Mouse (Mus musculus) G1E-ER4 (cell line): ENCODE results near the gene Col24a1. TPM values are rescaled to one million over a fixed set of nuclear protein-coding genes. Genes with fewer than 3 reads are reported as not detected.

ENCODE experiments used
- GATA1 ChIP-seq: IDR thresholded peaks from one replicate; pipeline ENCODE4 v1.8.0; 2012; ENCODE audit warnings: low read length, inconsistent platforms
- polyA plus RNA-seq: library from polyadenylated mRNA; stranded (reverse); fragments of >175 nt; gene quantifications from 2 replicates; pipeline ENCODE4 v1.2.3, GENCODE M21; 2012

Gene Col24a1
- polyA plus RNA-seq, 1 experiment = not detected

DNA sequence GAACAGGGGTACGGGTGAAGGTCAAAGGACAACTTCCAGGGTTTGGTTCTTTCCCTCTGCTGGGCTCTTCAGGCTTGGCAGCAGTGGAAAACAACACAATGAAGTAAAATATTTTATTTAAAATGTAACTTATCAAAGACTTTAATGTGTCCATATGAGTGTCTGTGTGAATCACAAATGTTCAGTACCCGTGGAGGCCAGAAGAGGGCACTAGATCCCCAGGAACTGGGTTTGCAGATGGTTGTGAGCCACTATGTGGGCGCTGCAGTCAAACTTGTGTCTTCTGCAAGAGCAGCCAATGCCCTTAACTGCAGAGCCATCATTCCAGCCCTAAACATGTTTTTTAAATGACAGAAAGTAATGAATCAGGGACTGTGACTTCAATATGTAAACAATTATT, 115.8 kb downstream of the Col24a1 start:
- no peak for TF ChIP-seq GATA1

DNA sequence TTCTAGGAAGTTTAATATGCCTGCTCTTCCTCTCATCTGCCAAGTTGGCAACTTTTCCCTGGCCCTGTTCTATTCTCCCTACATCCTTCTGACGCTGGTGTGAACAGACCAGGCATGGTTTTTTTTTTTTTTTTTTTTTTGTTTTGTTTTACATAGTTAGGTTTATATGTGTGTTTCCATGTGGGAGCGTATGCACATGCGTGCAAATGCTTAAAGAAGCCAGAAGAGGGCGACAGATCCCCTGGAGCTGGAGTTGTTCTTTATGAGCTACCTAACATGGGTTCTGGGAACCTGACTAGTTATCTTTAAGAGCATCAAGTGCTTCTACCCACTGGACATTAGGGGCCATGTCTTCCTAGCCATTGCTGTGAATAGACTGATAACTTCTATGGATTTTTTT, 119.9 kb downstream of the Col24a1 start:
- no peak for TF ChIP-seq GATA1

DNA sequence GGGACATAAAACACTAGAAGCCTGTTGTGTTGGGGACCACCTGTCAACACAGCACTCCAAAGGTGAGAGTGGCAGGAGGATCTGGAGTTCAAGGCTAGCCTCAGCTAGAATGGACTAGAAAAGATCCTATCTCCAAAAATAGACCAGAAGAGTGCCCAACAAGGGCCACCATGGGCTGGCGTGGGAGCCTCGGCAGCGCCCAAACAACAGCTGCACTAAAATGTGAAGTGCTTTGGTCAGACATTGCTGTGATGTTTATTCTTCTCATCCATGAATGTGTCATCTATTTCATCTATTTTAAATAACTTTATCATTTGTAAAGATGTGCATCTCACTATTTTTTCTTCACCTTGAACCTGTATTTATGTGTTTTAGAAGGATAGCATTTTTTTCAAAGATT, 122.1 kb downstream of the Col24a1 start:
- TF ChIP-seq GATA1 = no peak

DNA sequence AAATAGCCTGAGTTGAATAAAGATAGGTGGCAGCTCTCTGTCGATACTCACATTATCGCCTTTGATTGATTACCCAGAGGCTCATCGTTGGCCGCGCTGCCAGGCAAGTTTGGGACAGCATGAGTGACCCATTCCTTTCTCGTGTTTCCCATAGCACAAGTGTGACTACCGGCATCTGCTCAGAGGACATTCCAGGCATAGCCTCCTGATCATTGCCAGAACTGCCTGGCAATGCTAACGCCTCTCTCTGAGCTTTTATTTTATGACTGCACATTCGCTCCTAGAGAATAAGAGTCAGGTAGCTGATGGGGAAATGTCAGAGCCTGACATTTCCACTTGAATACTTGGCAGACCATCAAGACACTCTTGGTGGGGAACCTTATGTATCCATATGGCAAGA, 125.5 kb downstream of the Col24a1 start:
- TF ChIP-seq GATA1 = no peak

DNA sequence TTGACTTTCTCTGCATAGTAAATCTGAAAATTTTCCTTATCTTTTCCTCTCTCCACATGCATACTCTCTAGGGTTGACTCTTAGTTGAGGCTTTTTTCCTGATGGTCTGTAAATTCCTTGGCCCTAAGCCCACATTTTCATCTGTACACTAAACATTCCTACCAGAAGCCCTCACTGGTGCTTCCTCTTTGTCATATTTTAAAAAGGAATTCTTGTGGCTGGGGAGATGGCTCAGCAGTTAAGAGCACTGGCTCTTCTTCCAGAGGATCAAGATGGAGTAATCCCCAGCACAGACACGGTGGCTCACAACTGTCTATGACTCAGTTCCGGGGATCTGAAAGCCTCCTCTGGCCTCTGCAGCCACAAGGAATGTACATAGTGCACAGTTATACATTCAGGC, 128.1 kb downstream of the Col24a1 start:
- no peak for TF ChIP-seq GATA1

DNA sequence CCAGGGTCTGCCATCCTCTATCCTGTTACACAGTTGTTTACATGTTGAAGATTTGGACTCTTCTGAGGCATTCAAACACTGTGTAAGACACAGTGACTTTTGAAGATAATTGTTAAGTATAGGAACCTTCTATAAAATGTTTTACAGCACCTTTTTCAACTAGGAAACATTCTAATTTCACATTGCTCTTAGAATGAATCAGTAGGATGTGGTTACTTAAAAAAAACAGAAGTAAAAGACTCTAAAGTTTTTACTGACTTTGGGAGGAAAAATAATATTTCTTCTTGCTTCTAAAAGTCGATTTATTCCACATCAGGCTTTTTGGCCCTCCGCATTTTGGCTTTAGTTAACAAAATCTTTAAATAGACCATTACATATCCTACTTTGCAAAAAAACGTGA, 129.8 kb downstream of the Col24a1 start:
- no peak for TF ChIP-seq GATA1

DNA sequence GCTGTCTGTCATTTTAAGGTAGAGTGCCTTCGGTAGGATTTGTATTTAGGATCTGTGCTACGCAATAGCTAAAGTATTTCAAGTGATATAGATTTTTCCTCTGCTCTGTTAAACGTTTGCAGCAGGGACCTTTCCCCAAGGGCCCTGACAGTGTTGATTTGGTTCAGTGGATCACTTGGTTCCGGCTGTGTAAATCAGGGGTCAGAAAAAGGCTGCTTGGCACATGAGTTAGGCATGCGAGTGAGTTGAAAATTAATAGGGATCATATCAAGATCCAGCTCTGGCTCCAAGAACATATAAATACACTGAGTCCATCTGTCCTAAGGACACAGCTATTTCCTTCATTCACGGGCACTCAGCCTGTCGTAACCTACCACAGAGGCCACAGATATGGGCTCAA, 146.1 kb downstream of the Col24a1 start:
- no peak for TF ChIP-seq GATA1

DNA sequence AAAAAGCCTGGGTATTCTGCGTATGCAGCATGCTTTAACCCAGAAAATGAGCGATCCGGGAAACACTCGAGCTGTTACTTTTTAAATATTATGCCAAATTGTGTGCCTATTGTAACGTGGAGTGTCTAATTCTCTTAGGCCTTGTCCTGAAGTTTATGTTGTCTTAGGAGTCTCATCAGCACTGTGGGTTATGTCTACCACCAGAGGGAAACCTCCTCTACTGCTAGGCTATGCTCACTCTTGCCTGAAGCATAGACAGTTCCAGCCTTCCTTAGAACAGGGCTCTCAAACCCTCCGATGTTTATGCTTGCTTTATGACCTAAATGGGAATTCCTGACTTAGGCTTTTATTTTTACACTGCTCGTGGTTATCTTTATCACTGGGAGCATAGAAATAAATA, 146.8 kb downstream of the Col24a1 start:
- TF ChIP-seq GATA1 = no peak

DNA sequence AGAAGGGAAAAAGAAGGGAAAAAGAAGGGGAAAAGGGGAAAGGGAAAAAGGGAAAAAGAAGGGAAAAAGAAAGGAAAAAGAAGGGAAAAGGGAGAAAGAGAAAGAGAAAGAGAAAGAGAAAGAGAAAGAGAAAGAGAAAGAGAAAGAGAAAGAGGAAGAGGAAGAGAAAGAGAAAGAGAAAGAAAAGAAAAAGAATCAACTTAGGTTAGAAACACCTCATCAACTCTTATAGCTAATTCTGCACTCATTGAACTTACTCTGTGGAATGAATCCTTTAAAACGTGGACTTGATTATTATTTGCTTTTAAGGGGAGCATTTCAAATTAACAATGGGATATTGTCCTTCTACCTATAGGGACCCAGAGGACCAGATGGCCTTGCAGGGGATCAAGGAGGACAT, 148.7 kb downstream of the Col24a1 start:
- no peak for TF ChIP-seq GATA1

DNA sequence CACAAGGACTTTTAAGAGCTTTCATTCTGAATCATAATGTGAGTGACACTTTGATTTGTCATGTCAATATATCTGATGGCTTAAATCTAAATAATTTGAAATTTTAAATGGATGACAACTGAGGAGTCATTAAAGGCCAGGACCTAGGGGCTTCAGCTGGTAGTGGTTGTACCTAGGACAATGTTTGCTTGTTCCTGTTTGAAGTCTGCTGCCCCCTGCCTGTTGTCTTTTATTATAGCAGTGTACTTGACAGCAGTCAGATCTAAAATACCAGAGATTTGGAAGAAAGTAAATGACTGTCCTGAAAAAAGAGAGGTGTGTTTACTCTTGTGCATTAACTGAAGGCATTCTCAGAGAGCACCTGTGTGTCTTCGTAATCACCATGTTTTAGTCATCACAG, 150.0 kb downstream of the Col24a1 start:
- TF ChIP-seq GATA1 = no peak

DNA sequence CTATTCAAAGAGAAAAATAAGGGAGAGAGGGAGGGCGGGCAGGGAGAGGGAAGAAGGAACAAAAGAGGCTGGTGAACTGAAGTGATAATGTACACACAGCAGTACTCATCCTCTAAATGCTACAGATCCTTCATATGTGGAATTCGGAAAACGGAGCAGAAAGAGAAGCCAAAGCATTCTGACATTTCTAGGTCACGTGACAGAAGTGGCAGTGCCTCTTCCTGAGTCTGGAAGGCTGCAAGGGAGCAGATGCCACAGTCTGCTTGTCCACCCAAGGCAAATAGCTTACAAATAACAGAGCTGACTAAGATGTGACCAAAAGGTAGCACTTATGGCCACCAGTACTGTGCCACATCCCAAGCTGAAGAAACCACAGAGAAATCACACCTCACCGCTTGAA, 164.8 kb downstream of the Col24a1 start:
- TF ChIP-seq GATA1 = no peak

DNA sequence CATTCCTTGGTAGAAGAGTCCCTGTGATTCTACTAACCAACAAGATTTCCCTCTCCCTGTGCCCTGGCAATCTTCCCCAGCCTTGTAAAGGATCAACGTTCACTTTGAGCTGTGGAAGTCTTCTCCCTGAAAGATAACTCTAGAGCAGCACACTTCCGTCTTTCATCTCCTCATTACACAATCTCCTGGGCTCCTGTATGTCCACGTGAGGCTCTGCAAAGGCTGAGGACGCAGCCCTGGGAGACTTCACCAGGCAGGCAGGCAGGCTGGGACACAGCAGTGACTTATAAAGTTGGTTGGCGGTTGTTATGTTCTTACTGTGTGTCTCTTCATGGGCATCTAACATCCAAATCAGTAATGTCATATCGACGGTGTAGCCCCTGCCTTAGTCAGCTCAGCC, 170.1 kb downstream of the Col24a1 start:
- no peak for TF ChIP-seq GATA1

DNA sequence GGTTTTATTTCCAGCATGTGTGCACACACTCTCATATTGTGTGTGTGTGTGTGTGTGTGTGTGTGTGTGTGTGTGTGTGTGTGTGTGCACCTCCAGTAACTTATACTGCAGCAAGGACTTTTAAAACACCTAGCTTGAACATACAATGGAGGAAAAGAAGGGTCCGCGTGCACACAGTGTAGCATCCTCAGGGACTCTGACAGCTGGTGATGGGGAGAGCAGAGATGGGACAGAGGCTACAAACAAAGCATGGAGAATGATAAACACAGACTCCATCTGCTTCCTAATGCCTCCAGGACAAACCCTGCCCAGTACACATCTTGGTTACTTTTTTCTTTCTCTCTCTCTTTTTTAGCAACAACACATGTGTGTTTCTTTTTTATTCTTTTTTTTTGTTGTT, 171.5 kb downstream of the Col24a1 start:
- TF ChIP-seq GATA1 = no peak

DNA sequence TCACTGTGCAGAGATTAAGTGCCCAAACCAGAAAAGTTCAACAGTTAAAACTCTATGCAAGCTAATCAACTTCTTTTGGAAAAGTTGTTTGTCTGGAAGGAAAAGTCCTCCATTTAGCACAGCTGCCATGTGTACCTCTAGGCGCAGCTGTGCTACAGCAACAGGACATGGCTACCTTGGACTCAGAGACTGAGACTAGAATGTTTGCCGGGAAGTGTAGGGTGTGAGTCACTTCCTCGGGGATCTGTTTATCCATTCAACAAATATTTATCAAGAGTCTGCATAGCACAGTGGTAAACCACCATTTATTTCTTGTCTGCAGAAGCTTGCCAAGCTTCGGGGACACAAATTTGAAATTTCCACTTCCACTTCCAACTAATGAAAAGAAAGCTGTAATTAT, 178.8 kb downstream of the Col24a1 start:
- no peak for TF ChIP-seq GATA1

DNA sequence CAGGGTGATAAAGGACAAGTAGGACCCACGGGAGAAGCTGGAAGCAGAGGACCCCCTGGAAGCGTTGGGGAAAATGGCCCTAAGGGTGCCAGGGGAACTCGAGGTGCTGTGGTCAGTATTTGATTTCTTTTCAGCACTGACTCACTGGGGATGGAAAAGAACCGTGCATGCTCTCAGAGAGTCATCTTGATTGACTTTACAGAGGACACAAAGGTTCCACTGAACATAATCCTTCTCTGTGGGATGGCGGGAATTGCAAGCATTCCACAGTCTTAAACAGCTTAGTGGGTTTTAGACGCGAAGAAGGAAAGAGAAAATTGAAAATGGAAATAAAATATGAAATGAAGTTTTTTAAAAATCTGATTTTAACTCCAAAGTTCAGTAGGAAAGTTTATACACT, 181.9 kb downstream of the Col24a1 start:
- no peak for TF ChIP-seq GATA1

DNA sequence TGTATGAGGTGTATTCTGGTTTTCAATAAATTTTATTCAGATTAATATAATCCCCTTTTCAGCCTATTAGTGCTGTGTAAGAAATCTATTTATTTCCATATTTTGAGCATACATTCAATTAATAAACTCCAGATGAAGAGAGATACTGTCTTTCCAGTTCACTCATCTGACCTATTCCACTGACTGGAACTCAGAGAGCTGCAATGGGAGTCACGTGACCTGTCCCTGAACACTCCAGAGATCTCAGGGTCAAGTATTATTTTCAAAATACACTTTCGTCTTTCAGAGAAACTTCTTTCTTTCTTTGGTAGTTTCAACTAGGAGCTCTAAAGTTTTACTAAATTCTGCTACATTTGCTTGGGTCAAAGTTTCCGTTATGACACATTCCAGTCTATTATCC, 184.4 kb downstream of the Col24a1 start:
- no peak for TF ChIP-seq GATA1

DNA sequence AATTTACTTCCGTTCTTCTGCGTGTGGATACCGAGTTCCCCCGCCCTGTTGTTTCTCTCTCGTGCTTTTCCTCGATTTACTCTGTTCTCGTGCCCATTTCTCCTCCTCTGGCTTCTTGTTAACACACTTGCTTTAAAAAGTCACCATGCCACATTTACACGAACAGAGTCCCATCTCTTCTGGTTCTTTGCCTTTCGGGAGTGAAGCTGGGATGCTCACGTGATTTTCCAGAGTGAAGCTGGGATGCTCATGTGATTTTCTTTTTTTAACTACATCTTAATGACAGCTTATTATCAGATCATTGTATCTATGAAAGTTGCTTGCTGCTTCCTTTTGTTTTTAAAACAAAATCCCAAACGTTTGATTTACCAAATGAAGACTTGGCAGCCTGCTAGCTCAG, 184.8 kb downstream of the Col24a1 start:
- TF ChIP-seq GATA1 = no peak

DNA sequence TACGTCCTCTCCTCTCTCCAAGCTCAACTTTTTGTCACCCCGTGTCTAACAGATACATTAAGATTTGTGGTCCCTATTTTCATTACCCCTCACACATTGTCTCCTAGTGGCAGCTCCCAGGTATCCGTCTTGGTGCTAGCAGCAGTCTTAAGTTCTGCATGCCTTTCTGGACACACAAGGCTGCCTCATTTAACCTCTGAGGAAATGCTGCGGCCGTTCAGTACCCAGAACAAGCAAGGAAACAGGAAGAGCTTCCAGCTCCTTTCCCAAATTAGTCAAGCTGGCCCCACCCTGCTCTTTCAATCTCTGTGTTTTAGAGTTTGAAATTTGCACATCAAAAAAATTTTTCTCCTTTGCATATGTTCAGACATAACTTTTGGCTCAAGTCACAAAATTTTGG, 186.2 kb downstream of the Col24a1 start:
- TF ChIP-seq GATA1 = no peak

DNA sequence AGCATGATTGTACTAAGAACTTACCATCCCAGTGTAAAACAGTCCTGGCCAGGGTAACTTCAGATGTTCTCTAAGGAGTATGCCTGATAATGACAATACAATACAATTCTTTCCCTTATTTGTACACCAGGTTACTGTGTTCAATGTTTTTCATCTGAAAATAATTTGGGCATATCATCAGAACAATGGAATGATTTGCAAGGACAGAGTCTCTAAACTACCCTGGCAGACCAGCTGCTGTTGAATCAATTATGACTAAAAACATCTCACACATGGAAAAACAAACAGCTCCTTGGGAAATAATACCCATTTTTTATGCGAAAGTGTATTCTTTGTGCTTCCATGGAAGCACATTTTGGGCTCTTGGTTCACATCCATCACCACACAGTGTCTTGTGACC, 198.0 kb downstream of the Col24a1 start:
- no peak for TF ChIP-seq GATA1

DNA sequence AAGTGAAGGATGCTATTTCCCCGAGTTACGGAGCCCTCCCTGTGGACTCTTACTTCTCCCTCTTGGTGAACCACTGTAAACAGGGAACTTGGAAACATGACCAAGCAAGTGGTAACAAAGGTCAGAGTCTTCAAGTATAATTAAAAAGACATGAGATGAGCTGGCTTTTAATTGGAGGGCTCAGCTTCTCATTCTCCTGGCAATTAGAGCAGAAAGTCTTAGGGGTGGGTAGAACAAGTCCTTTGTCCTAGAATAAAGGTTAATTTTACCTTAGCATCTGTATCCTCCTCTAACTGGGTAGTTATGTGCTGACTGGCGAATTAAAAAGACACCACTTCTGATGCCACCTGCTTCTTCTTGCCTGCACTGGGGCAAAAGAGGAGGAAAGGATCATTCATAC, 199.1 kb downstream of the Col24a1 start:
- TF ChIP-seq GATA1 = no peak
